In the genomic region with DNA sequence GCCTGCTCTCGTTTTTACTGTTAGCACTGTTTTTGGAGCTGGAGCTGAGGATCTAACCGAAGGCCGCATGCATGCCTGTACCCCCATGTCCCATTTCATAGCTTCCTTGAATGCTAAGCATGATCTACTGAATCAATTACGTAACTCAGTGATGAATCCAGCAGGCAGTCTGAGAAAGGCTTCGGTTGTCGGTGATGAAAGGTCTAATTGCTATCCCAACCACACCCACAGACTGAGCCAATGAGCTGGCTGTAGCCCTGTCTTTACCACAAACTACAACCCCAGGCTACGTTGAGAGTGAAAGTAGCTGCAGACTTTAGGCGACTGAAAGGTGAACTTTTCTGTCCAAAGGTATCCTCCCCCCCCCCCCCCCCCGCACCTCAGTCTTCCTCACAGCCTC, we compare ENCODE assay signal across 9 mouse cellular contexts. TPM values are rescaled to one million over a fixed set of nuclear protein-coding genes. Genes with fewer than 3 reads are reported as not detected.
DNase-seq lines count a peak whose midpoint lies in the region; ATAC-seq lines count a peak whose summit lies in the region.
"Had no signal": no experiment of that assay in that cellular context is flagged by ENCODE, and none has a peak within 500 bp of the region (broad histone marks: within the 10 kb centered on the region; RNA-seq: fewer than 3 reads in every experiment).

No protein-coding gene starts in this region.

- peak overlapping the region; percentile 73; the same call in 1 of the 2 replicates for H3K4me3 ChIP-seq in kidney, embryonic 16.5 days (ENCODE audit: low read length)
- H3K4me3 ChIP-seq in embryonic facial prominence, embryonic 14.5 days (ENCODE audit: low read depth, low read length) = peak overlapping the region; percentile 95
- H3K4me3 ChIP-seq in limb, embryonic 11.5 days (ENCODE audit: low read depth, low read length) = no peak overlapping the region
- H3K4me3 ChIP-seq in neural tube, embryonic 13.5 days = peak overlapping the region; percentile 82

- DNase-seq in kidney, postnatal 14 days = no peak
- peak; percentile 24 for DNase-seq in embryonic facial prominence, embryonic 14.5 days (ENCODE audit: low spot score)
- no peak for DNase-seq in limb, embryonic 11.5 days (ENCODE audit: low spot score)
- no peak for DNase-seq in cerebellum, postnatal 36 days
- DNase-seq in layer of hippocampus, adult 8-10 months (ENCODE audit: low spot score in 2 of 2) = no peak
- DNase-seq in urinary bladder, adult 2 months (ENCODE audit: low spot score) = no peak
- DNase-seq: lung, adult 2 months had no signal

- WGBS in kidney, embryonic 16.5 days = 42% methylated on average over 8 of the region's 9 CpGs
- WGBS in embryonic facial prominence, embryonic 14.5 days = 56% methylated on average over 8 of the region's 9 CpGs
- 63% methylated on average over 9 of the region's 9 CpGs for WGBS in limb, embryonic 11.5 days
- 56% methylated on average over 8 of the region's 9 CpGs for WGBS in neural tube, embryonic 13.5 days

- H3K36me3 ChIP-seq in kidney, embryonic 16.5 days (ENCODE audit: insufficient read depth, low read length) = peaks cover 25% of the 10 kb centered on the region
- peaks cover 35% of the 10 kb centered on the region for H3K36me3 ChIP-seq in embryonic facial prominence, embryonic 14.5 days (ENCODE audit: control insufficient read depth, insufficient read depth, low read length)
- no peaks in the 10 kb centered on the region; the same call in 1 of the 2 replicates for H3K36me3 ChIP-seq in limb, embryonic 11.5 days (ENCODE audit: control insufficient read depth, insufficient read depth, low read length)
- H3K36me3 ChIP-seq in neural tube, embryonic 13.5 days = peaks cover 37% of the 10 kb centered on the region

- ATAC-seq in kidney, embryonic 16.5 days (ENCODE audit: low FRiP score, low TSS enrichment) = no peak
- no peak for ATAC-seq in embryonic facial prominence, embryonic 14.5 days (ENCODE audit: low read depth)
- ATAC-seq in limb, embryonic 11.5 days (ENCODE audit: insufficient number of reproducible peaks, low FRiP score, low TSS enrichment, low read depth) = no peak
- no peak for ATAC-seq in neural tube, embryonic 13.5 days (ENCODE audit: low read depth)

- H3K9ac ChIP-seq in kidney, embryonic 16.5 days (replicated peaks; ENCODE audit: low read length) = peak overlapping the region; percentile 4
- H3K9ac ChIP-seq in embryonic facial prominence, embryonic 14.5 days (ENCODE audit: low read depth, low read length) = peak overlapping the region; percentile 97; the same call in 1 of the 2 replicates
- peak overlapping the region; percentile 72; the same call in 1 of the 2 replicates for H3K9ac ChIP-seq in limb, embryonic 11.5 days (ENCODE audit: low read length)
- peak overlapping the region; percentile 95 for H3K9ac ChIP-seq in neural tube, embryonic 13.5 days

- peak overlapping the region; percentile 72 for H3K4me2 ChIP-seq in kidney, embryonic 16.5 days (replicated peaks; ENCODE audit: low read depth, low read length)
- peak overlapping the region; percentile 89 for H3K4me2 ChIP-seq in embryonic facial prominence, embryonic 14.5 days (ENCODE audit: low read depth, low read length)
- H3K4me2 ChIP-seq in limb, embryonic 11.5 days (ENCODE audit: low read depth, severe bottlenecking) = peak overlapping the region; percentile 86; the same call in 1 of the 2 replicates
- H3K4me2 ChIP-seq in neural tube, embryonic 13.5 days = peak overlapping the region; percentile 86

- H3K27me3 ChIP-seq in kidney, embryonic 16.5 days (ENCODE audit: insufficient read depth, low read length) = no peaks in the 10 kb centered on the region
- no peaks in the 10 kb centered on the region for H3K27me3 ChIP-seq in embryonic facial prominence, embryonic 14.5 days (replicated peaks; ENCODE audit: control insufficient read depth, insufficient read depth, low read length)
- no peaks in the 10 kb centered on the region for H3K27me3 ChIP-seq in limb, embryonic 11.5 days (ENCODE audit: control insufficient read depth, insufficient read depth, low read length)
- H3K27me3 ChIP-seq in neural tube, embryonic 13.5 days = no peaks in the 10 kb centered on the region

- no peaks in the 10 kb centered on the region for H3K9me3 ChIP-seq in kidney, embryonic 16.5 days (ENCODE audit: low read length)
- H3K9me3 ChIP-seq in embryonic facial prominence, embryonic 14.5 days (ENCODE audit: control insufficient read depth, low read length) = no peaks in the 10 kb centered on the region
- no peaks in the 10 kb centered on the region for H3K9me3 ChIP-seq in limb, embryonic 11.5 days (ENCODE audit: control insufficient read depth, low read length)
- no peaks in the 10 kb centered on the region for H3K9me3 ChIP-seq in neural tube, embryonic 13.5 days

- H3K4me1 ChIP-seq in kidney, embryonic 16.5 days (ENCODE audit: insufficient read depth, low read length) = peaks cover 11% of the 10 kb centered on the region
- peaks cover 10% of the 10 kb centered on the region for H3K4me1 ChIP-seq in embryonic facial prominence, embryonic 14.5 days (ENCODE audit: control insufficient read depth, insufficient read depth, low read length)
- peaks cover 9% of the 10 kb centered on the region for H3K4me1 ChIP-seq in limb, embryonic 11.5 days (ENCODE audit: control insufficient read depth, insufficient read depth, low read length)
- H3K4me1 ChIP-seq in neural tube, embryonic 13.5 days (replicated peaks) = peaks cover 30% of the 10 kb centered on the region

- no peak overlapping the region for H3K27ac ChIP-seq in kidney, embryonic 16.5 days (ENCODE audit: low read length)
- no peak overlapping the region for H3K27ac ChIP-seq in embryonic facial prominence, embryonic 14.5 days (replicated peaks; ENCODE audit: low read depth, low read length)
- H3K27ac ChIP-seq in limb, embryonic 11.5 days (replicated peaks; ENCODE audit: low read depth, low read length) = no peak overlapping the region
- H3K27ac ChIP-seq in neural tube, embryonic 13.5 days (replicated peaks) = no peak overlapping the region

RNA-seq across cellular contexts. Expression of a gene that starts 1.5 kb away (rescaled TPM):
- polyA plus RNA-seq in kidney, embryonic 16.5 days (2015; fragmentation: Nextera tagmentation; extraction: Ambion mirVana) = 98.9 and 101 TPM in 2 replicates
- polyA plus RNA-seq in embryonic facial prominence, embryonic 14.5 days (2014; fragmentation: Nextera tagmentation; extraction: Ambion mirVana) = 92.5 and 98.9 TPM in 2 replicates
- polyA plus RNA-seq in limb, embryonic 11.5 days (2014; fragmentation: Nextera tagmentation; extraction: Ambion mirVana) = 62.2 and 63.8 TPM in 2 replicates
- polyA plus RNA-seq in neural tube, embryonic 13.5 days (2015; fragmentation: Nextera tagmentation; extraction: Ambion mirVana) = 66.4 and 66.7 TPM in 2 replicates
- 10 to 100 TPM; 48.3 to 59.3 (median 53.5) TPM for total RNA-seq in layer of hippocampus, adult 8-10 months (2022)
- 52.7 and 56.9 TPM in 2 replicates for polyA plus RNA-seq in urinary bladder, adult 2 months (2012; rRNA removed)

RNA-seq across cellular contexts. Expression of a gene that starts 11.7 kb away (rescaled TPM):
- 0.19 and 0.30 TPM in 2 replicates for polyA plus RNA-seq in kidney, embryonic 16.5 days (2015; fragmentation: Nextera tagmentation; extraction: Ambion mirVana)
- polyA plus RNA-seq in embryonic facial prominence, embryonic 14.5 days (2014; fragmentation: Nextera tagmentation; extraction: Ambion mirVana) = 0.17 TPM in 1 of 2 replicates, not detected in the other
- polyA plus RNA-seq in limb, embryonic 11.5 days (2014; fragmentation: Nextera tagmentation; extraction: Ambion mirVana) = 0.16 TPM in 1 of 2 replicates, not detected in the other
- polyA plus RNA-seq in neural tube, embryonic 13.5 days (2015; fragmentation: Nextera tagmentation; extraction: Ambion mirVana) = not detected in 2 replicates
- not detected for total RNA-seq in layer of hippocampus, adult 8-10 months (2022)
- polyA plus RNA-seq in urinary bladder, adult 2 months (2012; rRNA removed) = not detected in 2 replicates
- polyA plus RNA-seq: lung, adult 2 months had no signal

RNA-seq across cellular contexts. Expression of a gene that starts 20.7 kb away (rescaled TPM):
- 60.7 and 60.9 TPM in 2 replicates for polyA plus RNA-seq in kidney, embryonic 16.5 days (2015; fragmentation: Nextera tagmentation; extraction: Ambion mirVana)
- polyA plus RNA-seq in embryonic facial prominence, embryonic 14.5 days (2014; fragmentation: Nextera tagmentation; extraction: Ambion mirVana) = 50.6 and 61.2 TPM in 2 replicates
- 23.6 and 25.8 TPM in 2 replicates for polyA plus RNA-seq in limb, embryonic 11.5 days (2014; fragmentation: Nextera tagmentation; extraction: Ambion mirVana)
- polyA plus RNA-seq in neural tube, embryonic 13.5 days (2015; fragmentation: Nextera tagmentation; extraction: Ambion mirVana) = 86.3 and 91.3 TPM in 2 replicates
- 10 to 100 TPM; 45.1 to 56.5 (median 51.3) TPM for total RNA-seq in layer of hippocampus, adult 8-10 months (2022)
- 40.8 and 50.9 TPM in 2 replicates for polyA plus RNA-seq in urinary bladder, adult 2 months (2012; rRNA removed)

RNA-seq across cellular contexts. Expression of a gene that starts 31.3 kb away (rescaled TPM):
- polyA plus RNA-seq in kidney, embryonic 16.5 days (2015; fragmentation: Nextera tagmentation; extraction: Ambion mirVana) = 14.1 and 15.8 TPM in 2 replicates
- 1.8 and 2.3 TPM in 2 replicates for polyA plus RNA-seq in embryonic facial prominence, embryonic 14.5 days (2014; fragmentation: Nextera tagmentation; extraction: Ambion mirVana)
- polyA plus RNA-seq in limb, embryonic 11.5 days (2014; fragmentation: Nextera tagmentation; extraction: Ambion mirVana) = 0.27 TPM in 1 of 2 replicates, not detected in the other
- polyA plus RNA-seq in neural tube, embryonic 13.5 days (2015; fragmentation: Nextera tagmentation; extraction: Ambion mirVana) = not detected in 2 replicates
- total RNA-seq in layer of hippocampus, adult 8-10 months (2022) = under 1 TPM in 3 of 4 experiments, not detected in 1; 0.22 to 0.82 (median 0.29) TPM
- not detected in 2 replicates for polyA plus RNA-seq in urinary bladder, adult 2 months (2012; rRNA removed)

RNA-seq across cellular contexts. Expression of a gene that starts 57.4 kb away (rescaled TPM):
- 17.4 and 18.1 TPM in 2 replicates for polyA plus RNA-seq in kidney, embryonic 16.5 days (2015; fragmentation: Nextera tagmentation; extraction: Ambion mirVana)
- polyA plus RNA-seq in embryonic facial prominence, embryonic 14.5 days (2014; fragmentation: Nextera tagmentation; extraction: Ambion mirVana) = 17.2 and 17.3 TPM in 2 replicates
- polyA plus RNA-seq in limb, embryonic 11.5 days (2014; fragmentation: Nextera tagmentation; extraction: Ambion mirVana) = 18.5 and 24.1 TPM in 2 replicates
- polyA plus RNA-seq in neural tube, embryonic 13.5 days (2015; fragmentation: Nextera tagmentation; extraction: Ambion mirVana) = 23.2 and 23.9 TPM in 2 replicates
- total RNA-seq in layer of hippocampus, adult 8-10 months (2022) = 10 to 100 TPM; 43.0 to 66.4 (median 57.0) TPM
- polyA plus RNA-seq in urinary bladder, adult 2 months (2012; rRNA removed) = 22.8 and 23.1 TPM in 2 replicates

Comparison
In these comparisons a context has a peak if more than half of its experiments do, and no peak if none do; other contexts are left out.
1. H3K9ac ChIP-seq: peak in every context shown above with its lines; median percentile 97 in embryonic facial prominence, embryonic 14.5 days; 95 in neural tube, embryonic 13.5 days; 72 in limb, embryonic 11.5 days; 4 in kidney, embryonic 16.5 days.